Mouse (Mus musculus) stomach, postnatal 0 days (tissue): Measurements from ENCODE around the gene Slc9b2. TPM values are rescaled to one million over a fixed set of nuclear protein-coding genes. Genes with fewer than 3 reads are reported as not detected.

ENCODE experiments used
- ATAC-seq: fragments of 200-750 bp; cut with Nextera tagmentation; 2 replicates; pipeline ENCODE4 v1.8.0; 2017; ENCODE audit not compliant: low FRiP score, low TSS enrichment
- DNase-seq: peaks from one replicate; pipeline ENCODE4 v3.0.0-alpha.2; 2016; ENCODE audit warnings: low spot score
- H3K27ac ChIP-seq: fragments of 300-500 bp; sonication (generic); replicated peaks from 2 replicates; pipeline ENCODE4 v1.5.1; 2014; ENCODE audit warnings: mild to moderate bottlenecking, control low read depth
- H3K27me3 ChIP-seq: fragments of 300-500 bp; sonication (generic); 2 replicates; pipeline ENCODE4 v1.6.1; 2014; ENCODE audit warnings: low read length; ENCODE audit not compliant: control insufficient read depth, insufficient read depth
- H3K36me3 ChIP-seq: fragments of 300-500 bp; sonication (generic); 2 replicates; pipeline ENCODE4 v1.6.1; 2014; ENCODE audit warnings: low read length, mixed read lengths; ENCODE audit not compliant: control insufficient read depth, insufficient read depth
- H3K4me1 ChIP-seq: fragments of 300-500 bp; sonication (generic); replicated peaks from 2 replicates; pipeline ENCODE4 v1.6.1; 2014; ENCODE audit warnings: antibody characterized with exemption; ENCODE audit not compliant: control insufficient read depth, insufficient read depth
- H3K4me2 ChIP-seq: fragments of 300-500 bp; sonication (generic); replicated peaks from 2 replicates; pipeline ENCODE4 v1.6.1; 2014; ENCODE audit warnings: low read depth, mild to moderate bottlenecking, control low read depth, moderate library complexity
- H3K4me3 ChIP-seq: fragments of 300-500 bp; sonication (generic); 2 replicates; pipeline ENCODE4 v1.5.1; 2014; ENCODE audit warnings: low read depth, low read length, control low read depth
- H3K9ac ChIP-seq: fragments of 300-500 bp; sonication (generic); 2 replicates; pipeline ENCODE4 v1.6.1; 2014; ENCODE audit warnings: mild to moderate bottlenecking, low read length, control low read depth, mixed read lengths
- H3K9me3 ChIP-seq: fragments of 300-500 bp; sonication (generic); 2 replicates; pipeline ENCODE4 v1.6.1; 2016; ENCODE audit warnings: low read length; ENCODE audit not compliant: control insufficient read depth
- CTCF ChIP-seq: IDR thresholded peaks from 2 replicates; pipeline ENCODE4 v1.5.1; 2016; ENCODE audit warnings: antibody characterized with exemption, low read depth, mild to moderate bottlenecking, moderate library complexity
- EP300 ChIP-seq: optimal IDR thresholded peaks from 2 replicates; pipeline ENCODE3; 2016; ENCODE audit warnings: antibody characterized with exemption
- WGBS: fragments of 180-500 bp; shearing (Covaris S2); extraction: QIAGEN DNeasy Blood & Tissue Kit; methylation state at CpG from one replicate; pipeline ENCODE4 v1.1.7; 2014; 5-methylcytosine and 5-hydroxymethylcytosine counted together
- polyA plus RNA-seq: library from polyadenylated mRNA; unstranded; fragments of >200 nt; fragmentation: Nextera tagmentation; extraction: Ambion mirVana; gene quantifications from 2 replicates; pipeline ENCODE4 v1.2.1, GENCODE M21; 2015

The Slc9b2 gene
- polyA plus RNA-seq, 1 experiment from 2014 or later: 6.0 TPM

DNA sequence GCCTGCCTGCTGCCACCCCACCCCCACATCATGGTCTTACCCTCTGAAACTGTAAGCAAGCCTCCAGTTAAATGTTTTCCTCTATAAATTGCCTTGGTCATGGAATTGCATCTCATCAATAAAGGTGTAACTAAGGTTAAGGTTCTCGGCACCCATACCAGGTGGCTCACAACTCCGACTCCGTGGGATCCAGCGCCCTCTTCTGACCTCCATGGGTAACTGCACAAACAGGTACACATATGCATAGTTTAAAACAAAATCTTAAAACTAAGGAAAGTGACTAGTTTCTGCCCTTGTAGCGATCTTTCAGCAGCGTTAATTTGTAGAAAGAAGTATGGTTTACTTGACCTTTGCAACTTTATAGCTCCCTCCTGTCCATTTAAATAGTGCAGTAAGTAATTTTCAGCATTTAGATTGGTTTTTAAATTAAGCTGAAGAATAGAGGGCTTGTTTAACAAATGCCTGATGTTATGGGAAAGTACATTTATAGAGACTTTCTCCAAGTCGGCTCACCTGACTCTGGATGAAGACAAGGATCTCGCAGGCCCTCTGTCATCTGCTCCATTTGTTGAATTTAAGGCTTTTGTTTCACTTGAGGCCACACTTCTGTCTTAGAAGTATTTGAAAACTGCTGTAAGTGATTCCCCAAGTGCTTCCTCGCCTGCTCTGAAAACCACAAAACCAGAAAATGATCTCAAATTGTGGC lies 8.4 kb downstream of the Slc9b2 start:
- Histone ChIP-seq H3K4me3 (no peak overlapping the region), H3K4me2 (no peak overlapping the region), H3K27me3 (no peaks in the 10 kb centered on the region), H3K4me1 (no peaks in the 10 kb centered on the region), H3K27ac (no peak overlapping the region), H3K9me3 (no peaks in the 10 kb centered on the region), H3K36me3 (no peaks in the 10 kb centered on the region), H3K9ac (no peak overlapping the region)
- WGBS: 81% methylated on average over 9 of the region's 9 CpGs
- no peak for TF ChIP-seq EP300
- TF ChIP-seq CTCF: 0 out of 2 replicates have a peak, but pooled peaks have one; percentile 11
- ATAC-seq: no peak
- DNase-seq: no peak

DNA sequence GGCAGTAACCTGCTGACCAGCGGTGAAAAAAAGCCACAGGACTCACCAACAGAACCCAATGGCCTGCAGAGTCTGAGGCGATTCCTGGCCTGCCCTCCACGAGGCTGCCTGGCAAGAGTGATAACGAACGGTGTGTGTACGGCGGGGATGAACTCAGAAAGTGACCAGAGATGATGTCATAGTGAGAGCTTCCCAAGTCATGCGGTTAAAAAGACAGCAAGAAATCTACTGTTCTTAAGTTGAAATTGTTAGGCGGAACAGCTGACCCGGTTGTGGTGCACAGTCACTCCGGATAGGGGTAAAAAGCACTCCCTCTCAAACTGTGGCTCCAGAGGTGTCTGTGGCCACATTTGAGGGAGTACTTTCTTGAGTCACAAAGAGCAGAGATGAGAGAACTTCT lies 10.8 kb downstream of the Slc9b2 start:
- Histone ChIP-seq H3K4me2 (no peak overlapping the region), H3K4me3 (no peak overlapping the region), H3K27me3 (no peaks in the 10 kb centered on the region), H3K9ac (no peak overlapping the region), H3K36me3 (no peaks in the 10 kb centered on the region), H3K9me3 (no peaks in the 10 kb centered on the region), H3K27ac (no peak overlapping the region), H3K4me1 (no peaks in the 10 kb centered on the region; the same call in 1 of the 2 replicates)
- DNase-seq (no peak), ATAC-seq (no peak)
- TF ChIP-seq CTCF (no peak), EP300 (no peak)
- WGBS: 75% methylated on average over 11 of the region's 11 CpGs

DNA sequence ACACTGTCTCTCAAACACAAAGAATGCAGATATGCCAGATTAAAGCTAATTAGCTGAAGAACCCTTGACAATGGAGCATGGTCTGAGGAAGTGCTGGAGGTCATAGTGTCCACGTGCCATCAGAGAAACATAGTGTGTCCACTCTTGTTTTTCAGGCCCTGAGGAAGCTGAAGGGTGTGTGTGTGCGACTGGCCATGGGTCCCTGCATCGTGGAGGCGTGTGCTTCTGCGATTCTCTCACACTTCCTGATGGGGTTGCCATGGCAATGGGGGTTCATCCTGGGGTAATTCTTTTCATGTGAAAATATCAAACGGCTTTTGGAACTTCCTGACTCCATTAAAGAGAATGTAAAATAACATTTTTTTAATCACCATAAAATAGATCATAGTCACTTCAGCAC lies 16.9 kb downstream of the Slc9b2 start:
- H3K9ac ChIP-seq: no peak overlapping the region
- no peak overlapping the region for H3K27ac ChIP-seq
- H3K36me3 ChIP-seq: no peaks in the 10 kb centered on the region
- no peaks in the 10 kb centered on the region for H3K27me3 ChIP-seq
- no peaks in the 10 kb centered on the region; the same call in 1 of the 2 replicates for H3K4me1 ChIP-seq
- TF ChIP-seq CTCF (no peak), EP300 (no peak)
- H3K9me3 ChIP-seq: no peaks in the 10 kb centered on the region
- ATAC-seq: no peak
- H3K4me2 ChIP-seq: no peak overlapping the region
- WGBS: 64% methylated on average over 6 of the region's 6 CpGs
- no peak for DNase-seq
- H3K4me3 ChIP-seq: no peak overlapping the region

DNA sequence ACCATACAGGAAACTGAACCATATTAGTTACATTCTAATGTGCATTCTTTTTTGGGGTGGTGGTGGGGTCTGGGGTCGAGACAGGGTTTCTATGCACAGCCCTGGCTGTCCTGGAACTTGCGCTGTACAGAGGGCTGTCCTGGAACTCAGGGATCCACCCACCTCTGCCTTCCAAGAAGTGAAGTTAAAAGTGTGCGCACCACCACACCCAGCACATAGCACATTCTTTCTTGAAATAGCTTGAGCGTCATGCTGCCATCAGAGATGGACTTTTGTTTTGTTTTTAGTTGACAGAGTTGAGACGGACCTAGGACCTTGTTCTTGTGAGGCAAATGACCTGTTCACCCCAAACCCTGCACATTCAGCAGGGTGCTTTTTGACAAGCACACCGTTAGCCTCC lies 19.7 kb downstream of the Slc9b2 start:
- Histone ChIP-seq H3K27ac (no peak overlapping the region), H3K9me3 (no peaks in the 10 kb centered on the region), H3K36me3 (no peaks in the 10 kb centered on the region), H3K4me1 (no peaks in the 10 kb centered on the region; the same call in 1 of the 2 replicates), H3K4me2 (no peak overlapping the region), H3K9ac (no peak overlapping the region), H3K4me3 (no peak overlapping the region), H3K27me3 (no peaks in the 10 kb centered on the region)
- whole genome bisulfite sequencing: 58% methylated on average over 6 of the region's 6 CpGs
- no peak for TF ChIP-seq EP300
- ATAC-seq: no peak
- no peak for DNase-seq

DNA sequence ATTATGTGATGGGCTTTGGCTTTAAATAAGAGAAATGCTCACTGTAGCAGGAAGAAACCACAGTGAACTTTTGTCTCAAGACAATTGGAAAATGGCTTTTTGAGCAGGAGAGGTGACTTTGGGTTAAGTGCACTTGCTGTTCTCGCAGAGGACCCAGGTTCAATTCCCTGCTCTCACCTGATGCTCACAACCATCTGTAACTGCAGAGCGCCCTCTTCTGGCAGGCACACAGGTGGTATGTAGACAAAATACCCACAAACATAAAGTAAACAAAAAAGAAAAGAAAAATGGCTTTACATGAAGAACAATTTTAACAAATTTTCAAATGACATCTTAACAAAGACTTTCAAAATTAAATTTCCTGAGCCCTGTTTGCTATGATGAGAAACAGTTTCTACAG lies 20.1 kb downstream of the Slc9b2 start:
- Histone ChIP-seq H3K4me2 (no peak overlapping the region), H3K4me1 (no peaks in the 10 kb centered on the region), H3K9me3 (no peaks in the 10 kb centered on the region), H3K36me3 (no peaks in the 10 kb centered on the region), H3K9ac (no peak overlapping the region), H3K4me3 (no peak overlapping the region), H3K27ac (no peak overlapping the region), H3K27me3 (no peaks in the 10 kb centered on the region)
- WGBS: 64% methylated on average over 2 of the region's 2 CpGs
- no peak for ATAC-seq
- no peak for DNase-seq
- TF ChIP-seq CTCF (peak; percentile 57), EP300 (no peak)

DNA sequence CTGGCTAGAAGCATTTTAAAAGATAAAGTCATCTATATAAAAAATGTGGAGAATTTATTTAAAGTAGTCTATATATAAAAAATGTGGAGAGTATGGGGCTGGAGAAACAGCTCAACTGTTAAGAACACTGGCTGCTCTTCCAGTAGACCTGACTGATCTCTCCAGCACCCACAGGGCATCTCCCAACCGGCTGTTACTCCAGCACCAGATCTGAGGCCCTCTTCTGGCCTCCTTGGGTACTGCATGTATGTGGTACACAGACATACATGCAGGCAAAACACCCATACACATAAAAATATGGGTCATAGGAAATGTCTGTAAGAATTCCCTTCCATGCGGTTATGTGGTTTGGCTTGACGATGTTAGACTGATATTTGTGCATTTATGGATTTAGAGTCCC lies 21.1 kb downstream of the Slc9b2 start:
- DNase-seq (peak; percentile 67), ATAC-seq (no peak)
- Histone ChIP-seq H3K4me2 (no peak overlapping the region), H3K9ac (no peak overlapping the region), H3K9me3 (no peaks in the 10 kb centered on the region), H3K27ac (no peak overlapping the region), H3K4me3 (no peak overlapping the region), H3K36me3 (no peaks in the 10 kb centered on the region), H3K4me1 (no peaks in the 10 kb centered on the region), H3K27me3 (no peaks in the 10 kb centered on the region)
- WGBS: 48% methylated on average over 3 of the region's 3 CpGs
- TF ChIP-seq EP300 (no peak), CTCF (peak; percentile 76)
